Mouse (Mus musculus): Measurements from ENCODE around the gene Gm1673. TPM values are rescaled to one million over a fixed set of nuclear protein-coding genes. Genes with fewer than 3 reads are reported as not detected.
"Not testable (repeated sequence)": the region's sequence is repeated elsewhere in the genome, so short reads cannot be mapped to it uniquely, and the experiment has no call there.

Gm1673 gene
- 174 TPM in 2 replicates for polyA plus RNA-seq (2016; fragmentation: Nextera tagmentation; extraction: Ambion mirVana)

GRCm38 (mm10) chr5:33983309-33984121, at the start of gene Gm1673:
Gene Gm1673 (plus strand): TSS chr5:33983433.
- DNase-seq (ENCODE audit: low spot score): peak; percentile 94
- Histone ChIP-seq H3K27ac (peak within 1 kb of the TSS; percentile 92), H3K36me3 (peaks cover 16% of the 10 kb centered on the region), H3K4me3 (peak within 1 kb of the TSS; percentile 93), H3K4me1 (peaks cover 31% of the 10 kb centered on the region), H3K27me3 (ENCODE audit: low read depth, poor library complexity, severe bottlenecking) (0 out of 2 replicates have a peak, but pooled peaks cover 6% of the 10 kb centered on the region), H3K9me3 (replicated peaks) (no peaks in the 10 kb centered on the region)
- WGBS: under 1% methylated on average over 88 of the region's 88 CpGs

GRCm38 (mm10) chr5:33934081-33934480, 49.2 kb upstream of the Gm1673 start:
- no peaks in the 10 kb centered on the region for H3K9me3 ChIP-seq (replicated peaks)
- H3K4me1 ChIP-seq: peaks cover 19% of the 10 kb centered on the region
- peaks cover 52% of the 10 kb centered on the region for H3K36me3 ChIP-seq
- no peaks in the 10 kb centered on the region for H3K27me3 ChIP-seq (ENCODE audit: low read depth, poor library complexity, severe bottlenecking)
- no peak overlapping the region for H3K4me3 ChIP-seq
- H3K27ac ChIP-seq: no peak overlapping the region
- 88% methylated on average over 2 of the region's 2 CpGs for WGBS
- DNase-seq (ENCODE audit: low spot score): no peak

GRCm38 (mm10) chr5:33934877-33935276, 48.4 kb upstream of the Gm1673 start:
- Histone ChIP-seq H3K9me3 (replicated peaks) (no peaks in the 10 kb centered on the region), H3K4me3 (peak overlapping the region; percentile 93), H3K4me1 (peaks cover 19% of the 10 kb centered on the region), H3K27ac (no peak overlapping the region), H3K27me3 (ENCODE audit: low read depth, poor library complexity, severe bottlenecking) (no peaks in the 10 kb centered on the region), H3K36me3 (peaks cover 52% of the 10 kb centered on the region)
- DNase-seq (ENCODE audit: low spot score): no peak
- WGBS: 83% methylated on average over 7 of the region's 7 CpGs

- no peak for DNase-seq (ENCODE audit: low spot score)
- under 1% methylated on average over 39 of the region's 39 CpGs for WGBS
- Histone ChIP-seq H3K36me3 (peaks cover 52% of the 10 kb centered on the region), H3K27me3 (ENCODE audit: low read depth, poor library complexity, severe bottlenecking) (no peaks in the 10 kb centered on the region), H3K27ac (peak overlapping the region; percentile 97), H3K4me3 (peak overlapping the region; percentile 93), H3K9me3 (replicated peaks) (no peaks in the 10 kb centered on the region), H3K4me1 (peaks cover 19% of the 10 kb centered on the region)
These were observed 47.5 kb upstream of the Gm1673 start for GRCm38 (mm10) chr5:33935700-33936111.

DNA sequence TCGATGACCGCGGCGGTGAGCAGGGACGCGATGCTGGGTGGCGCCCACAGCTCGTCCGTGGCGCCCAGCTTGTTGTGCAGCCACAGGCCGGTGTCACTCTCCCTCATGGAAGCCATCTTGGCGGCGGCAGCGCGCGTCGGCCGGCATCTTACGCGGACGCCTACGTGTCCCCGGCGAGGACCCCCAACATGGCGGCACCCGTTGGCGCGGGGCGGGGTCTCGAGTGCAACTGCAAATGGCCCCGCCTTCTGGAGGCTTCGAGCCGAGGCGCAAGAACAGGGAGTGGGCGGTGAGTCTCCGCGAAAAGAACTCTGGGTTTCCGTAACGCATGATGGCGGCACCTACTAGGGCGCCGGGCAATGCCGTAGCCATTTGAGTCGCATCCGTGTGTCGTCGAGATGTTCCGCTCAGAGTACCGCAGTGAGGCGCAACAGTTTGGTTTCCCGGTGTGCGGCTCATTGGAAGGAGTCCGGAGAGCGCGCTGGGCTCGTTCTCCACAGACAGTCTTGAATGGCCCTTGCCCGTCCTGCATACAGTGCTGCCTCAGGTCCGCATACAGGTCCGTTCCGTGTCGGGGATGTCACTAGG, 47.0 kb upstream of the Gm1673 start, which contains the start of gene Nelfa:
Gene Nelfa (minus strand): TSS at position 294 of the 588 bp plus-strand sequence.
- H3K4me1 ChIP-seq: peaks cover 19% of the 10 kb centered on the region
- H3K4me3 ChIP-seq: peak within 1 kb of the TSS; percentile 93
- peaks cover 52% of the 10 kb centered on the region for H3K36me3 ChIP-seq
- no peaks in the 10 kb centered on the region for H3K27me3 ChIP-seq (ENCODE audit: low read depth, poor library complexity, severe bottlenecking)
- WGBS: under 1% methylated on average over 61 of the region's 61 CpGs
- peaks cover 3% of the 10 kb centered on the region; the same call in 1 of the 2 replicates for H3K9me3 ChIP-seq (replicated peaks)
- peak; percentile 97 for DNase-seq (ENCODE audit: low spot score)
- peak within 1 kb of the TSS; percentile 97 for H3K27ac ChIP-seq

DNA sequence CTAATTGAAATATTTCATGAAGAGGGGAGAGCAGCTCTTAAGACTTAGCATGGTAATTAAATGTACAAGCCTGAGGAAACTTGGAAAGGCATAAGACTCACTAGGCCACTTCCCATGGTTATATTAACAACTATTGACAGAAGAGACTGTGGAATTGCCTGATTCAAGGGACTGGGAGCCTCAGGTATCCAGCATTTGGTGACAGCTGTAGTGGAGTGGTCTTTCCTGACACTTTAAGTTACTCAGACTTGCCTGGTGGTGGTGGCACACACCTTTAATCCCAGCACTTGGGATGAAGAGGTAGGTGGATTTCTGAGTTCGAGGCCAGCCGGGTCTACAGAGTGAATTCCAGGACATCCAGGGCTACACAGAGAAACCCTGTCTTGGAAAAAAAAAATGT, 46.0 kb upstream of the Gm1673 start:
- Histone ChIP-seq H3K36me3 (peaks cover 45% of the 10 kb centered on the region), H3K4me3 (peak overlapping the region; percentile 93), H3K27ac (no peak overlapping the region; the same call in 1 of the 2 replicates), H3K27me3 (ENCODE audit: low read depth, poor library complexity, severe bottlenecking) (no peaks in the 10 kb centered on the region), H3K9me3 (replicated peaks) (peaks cover 9% of the 10 kb centered on the region; the same call in 1 of the 2 replicates), H3K4me1 (peaks cover 19% of the 10 kb centered on the region)
- no peak for DNase-seq (ENCODE audit: low spot score)
- WGBS: 97% methylated on average over 2 of the region's 2 CpGs

- WGBS: 94% methylated on average over 3 of the region's 3 CpGs
- H3K27me3 ChIP-seq (ENCODE audit: low read depth, poor library complexity, severe bottlenecking): no peaks in the 10 kb centered on the region
- peaks cover 10% of the 10 kb centered on the region; the same call in 1 of the 2 replicates for H3K9me3 ChIP-seq (replicated peaks)
- no peak for DNase-seq (ENCODE audit: low spot score)
- peaks cover 19% of the 10 kb centered on the region for H3K4me1 ChIP-seq
- H3K4me3 ChIP-seq: no peak overlapping the region
- H3K36me3 ChIP-seq: peaks cover 40% of the 10 kb centered on the region
- H3K27ac ChIP-seq: no peak overlapping the region
These were observed 44.8 kb upstream of the Gm1673 start for GRCm38 (mm10) chr5:33938448-33938847.

- H3K4me1 ChIP-seq; DNase-seq (ENCODE audit: low spot score); H3K4me3 ChIP-seq; H3K27ac ChIP-seq; H3K27me3 ChIP-seq (ENCODE audit: low read depth, poor library complexity, severe bottlenecking); H3K36me3 ChIP-seq; H3K9me3 ChIP-seq (replicated peaks): not testable (repeated sequence)
- 85% methylated on average over 16 of the region's 16 CpGs for WGBS
These were observed 36.2 kb upstream of the Gm1673 start for GRCm38 (mm10) chr5:33947035-33947434.

GRCm38 (mm10) chr5:33948314-33948713, 34.9 kb upstream of the Gm1673 start:
- Histone ChIP-seq H3K27me3 (ENCODE audit: low read depth, poor library complexity, severe bottlenecking) (no peaks in the 10 kb centered on the region), H3K9me3 (replicated peaks) (peaks cover 6% of the 10 kb centered on the region), H3K36me3 (no peaks in the 10 kb centered on the region), H3K4me1 (no peaks in the 10 kb centered on the region), H3K4me3 (no peak overlapping the region), H3K27ac (no peak overlapping the region)
- DNase-seq (ENCODE audit: low spot score): no peak
- WGBS: 94% methylated on average over 4 of the region's 4 CpGs

- no peak overlapping the region for H3K4me3 ChIP-seq
- no peaks in the 10 kb centered on the region for H3K36me3 ChIP-seq
- no peak overlapping the region for H3K27ac ChIP-seq
- H3K4me1 ChIP-seq: no peaks in the 10 kb centered on the region
- 89% methylated on average over 17 of the region's 17 CpGs for WGBS
- no peaks in the 10 kb centered on the region for H3K27me3 ChIP-seq (ENCODE audit: low read depth, poor library complexity, severe bottlenecking)
- peaks cover 11% of the 10 kb centered on the region; the same call in 1 of the 2 replicates for H3K9me3 ChIP-seq (replicated peaks)
- DNase-seq (ENCODE audit: low spot score): no peak
These were observed 29.6 kb upstream of the Gm1673 start for GRCm38 (mm10) chr5:33953471-33954185.

DNA sequence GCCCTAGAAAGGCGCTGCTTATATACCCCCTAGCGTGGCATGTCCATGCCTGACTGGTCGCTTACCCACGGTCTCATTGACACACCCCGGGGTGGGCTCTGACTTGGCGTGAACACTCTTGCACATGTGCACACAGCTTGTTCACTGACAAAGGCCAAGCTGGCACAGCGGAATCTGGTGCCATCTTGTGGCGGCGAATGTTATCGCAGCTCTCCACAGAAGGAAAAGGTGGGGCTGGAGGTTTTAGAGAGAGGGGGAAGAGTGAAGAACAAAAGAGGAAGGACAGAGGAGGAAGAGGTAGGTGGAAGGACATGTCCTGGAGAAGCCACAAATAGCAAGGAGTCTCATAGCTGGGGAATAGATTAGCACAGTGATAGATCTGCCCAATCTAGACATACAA, 28.9 kb upstream of the Gm1673 start:
- DNase-seq (ENCODE audit: low spot score): peak; percentile 68
- Histone ChIP-seq H3K27me3 (ENCODE audit: low read depth, poor library complexity, severe bottlenecking) (no peaks in the 10 kb centered on the region), H3K4me3 (no peak overlapping the region), H3K36me3 (no peaks in the 10 kb centered on the region), H3K9me3 (replicated peaks) (peaks cover 11% of the 10 kb centered on the region; the same call in 1 of the 2 replicates), H3K27ac (no peak overlapping the region), H3K4me1 (no peaks in the 10 kb centered on the region)
- 44% methylated on average over 10 of the region's 10 CpGs for WGBS

GRCm38 (mm10) chr5:33955868-33956267, 27.4 kb upstream of the Gm1673 start:
- Histone ChIP-seq H3K27me3 (ENCODE audit: low read depth, poor library complexity, severe bottlenecking) (no peaks in the 10 kb centered on the region), H3K27ac (no peak overlapping the region), H3K4me1 (no peaks in the 10 kb centered on the region), H3K4me3 (no peak overlapping the region), H3K9me3 (replicated peaks) (peaks cover 11% of the 10 kb centered on the region; the same call in 1 of the 2 replicates), H3K36me3 (no peaks in the 10 kb centered on the region)
- no peak for DNase-seq (ENCODE audit: low spot score)
- 65% methylated on average over 4 of the region's 4 CpGs for WGBS
